Mouse (Mus musculus): ENCODE data around the gene Bin2. TPM values are rescaled to one million over a fixed set of nuclear protein-coding genes. Genes with fewer than 3 reads are reported as not detected.

Bin2 gene
- total RNA-seq, 1 experiment = 12.5 TPM

DNA sequence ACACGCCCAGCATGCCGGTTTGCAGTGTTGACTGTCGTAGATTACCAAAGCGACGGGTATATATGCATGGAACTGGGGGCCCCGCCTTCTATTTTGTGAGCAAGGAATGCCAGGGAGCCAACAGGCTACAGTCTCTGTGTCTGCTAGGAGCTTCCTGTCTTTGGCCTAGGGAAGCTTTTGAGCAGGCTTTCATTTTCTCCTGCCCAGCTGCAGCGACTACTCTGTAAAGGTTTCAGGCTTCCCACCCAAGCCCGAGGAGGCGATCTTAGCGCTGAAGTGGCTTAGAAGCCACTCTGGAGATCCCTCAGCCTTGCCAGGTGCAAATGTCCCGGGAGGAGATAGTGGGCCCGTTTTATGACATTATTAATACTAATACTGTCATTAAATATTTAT, 70.5 kb downstream of the Bin2 start:
- no peak overlapping the region for H3K27ac ChIP-seq (ENCODE audit: insufficient read depth, low read depth, low read length, poor library complexity, severe bottlenecking)
- in situ Hi-C loops (cut with MboI; ENCODE audit: low sequenced_read_pairs in 2 of 2, unreplicated experiment in 2 of 2) = no loop called here
- H3K36me3 ChIP-seq (ENCODE audit: control insufficient read depth, insufficient read depth, low read length, poor library complexity, severe bottlenecking) = no peaks in the 10 kb centered on the region
- no peaks in the 10 kb centered on the region for H3K9me3 ChIP-seq (ENCODE audit: control insufficient read depth, insufficient read depth, low read depth, low read length)
- H3K4me3 ChIP-seq (ENCODE audit: insufficient read depth in 1 of 2, low read depth in 1 of 2, low read length in 2 of 2, poor library complexity in 1 of 2, severe bottlenecking in 1 of 2) = peak overlapping the region; percentile 63 to 79
- H3K9ac ChIP-seq (ENCODE audit: insufficient read depth, low read depth, low read length, poor library complexity, severe bottlenecking) = peak overlapping the region; percentile 31; the same call in 1 of the 2 replicates
- TF ChIP-seq ZC3H11A (IDR thresholded peaks at IDR 0.05; ENCODE audit: borderline replicate concordance, low read depth, low read length) (no peak), HCFC1 (IDR thresholded peaks at IDR 0.05; ENCODE audit: borderline replicate concordance, insufficient read depth, low read length) (no peak), ZNF384 (IDR thresholded peaks at IDR 0.05; ENCODE audit: low read depth, low read length) (no peak), CHD2 (IDR thresholded peaks at IDR 0.05; ENCODE audit: low read depth, low read length) (no peak), MAFK (IDR thresholded peaks at IDR 0.05; ENCODE audit: insufficient read depth, low read depth, low read length) (no peak)
- no peak for DNase-seq (ENCODE audit: low read depth, low spot score)
- H3K4me1 ChIP-seq (ENCODE audit: control insufficient read depth in 2 of 2, insufficient read depth in 2 of 2, low read length in 2 of 2, poor library complexity in 1 of 2) = peaks cover 4 to 8% of the 10 kb centered on the region in 2 experiments; a peak in 2 of 4 replicates

DNA sequence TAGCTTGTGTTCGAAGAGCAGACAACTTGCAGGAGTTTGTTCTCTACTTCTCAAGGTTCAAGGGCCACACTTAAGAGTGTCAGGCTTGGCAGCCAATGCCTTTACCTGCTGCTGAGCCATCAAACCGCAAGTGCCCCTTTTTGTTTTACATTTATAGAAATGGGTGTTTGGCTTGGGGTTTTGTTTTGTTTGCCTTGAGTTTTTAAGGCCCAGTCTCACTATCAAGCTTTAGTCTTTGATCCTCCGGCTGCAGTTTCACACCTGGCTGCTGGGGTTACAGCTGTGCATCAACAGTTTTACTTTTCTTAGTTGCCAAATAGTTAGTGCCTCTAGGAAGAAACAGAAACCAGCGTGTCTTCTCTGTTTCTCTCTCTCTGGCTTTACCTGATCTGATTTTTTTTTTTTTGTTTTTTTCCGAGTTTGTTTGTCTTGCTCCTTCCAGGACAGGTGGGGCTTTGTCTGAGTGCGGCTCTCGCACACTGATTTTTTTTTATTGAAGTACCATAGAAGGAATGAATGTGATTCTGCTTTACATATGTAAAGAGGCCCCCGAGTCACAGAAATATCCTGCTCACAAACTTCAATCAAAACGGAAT, 71.0 kb downstream of the Bin2 start:
- Histone ChIP-seq H3K4me3 (ENCODE audit: insufficient read depth in 1 of 2, low read depth in 1 of 2, low read length in 2 of 2, poor library complexity in 1 of 2, severe bottlenecking in 1 of 2) (peak overlapping the region in 1 of 2 experiments; percentile 63; a peak in 1 of 4 replicates), H3K36me3 (ENCODE audit: control insufficient read depth, insufficient read depth, low read length, poor library complexity, severe bottlenecking) (no peaks in the 10 kb centered on the region), H3K27ac (ENCODE audit: insufficient read depth, low read depth, low read length, poor library complexity, severe bottlenecking) (no peak overlapping the region), H3K9ac (ENCODE audit: insufficient read depth, low read depth, low read length, poor library complexity, severe bottlenecking) (no peak overlapping the region), H3K9me3 (ENCODE audit: control insufficient read depth, insufficient read depth, low read depth, low read length) (no peaks in the 10 kb centered on the region), H3K4me1 (ENCODE audit: control insufficient read depth in 2 of 2, insufficient read depth in 2 of 2, low read length in 2 of 2, poor library complexity in 1 of 2) (peaks cover 4 to 8% of the 10 kb centered on the region in 2 experiments; a peak in 2 of 4 replicates)
- no peak for TF ChIP-seq MAFK (IDR thresholded peaks at IDR 0.05; ENCODE audit: insufficient read depth, low read depth, low read length)
- no peak for TF ChIP-seq ZNF384 (IDR thresholded peaks at IDR 0.05; ENCODE audit: low read depth, low read length)
- TF ChIP-seq HCFC1 (IDR thresholded peaks at IDR 0.05; ENCODE audit: borderline replicate concordance, insufficient read depth, low read length) = no peak
- no peak for TF ChIP-seq ZC3H11A (IDR thresholded peaks at IDR 0.05; ENCODE audit: borderline replicate concordance, low read depth, low read length)
- DNase-seq (ENCODE audit: low read depth, low spot score) = no peak
- in situ Hi-C loops (cut with MboI; ENCODE audit: low sequenced_read_pairs in 2 of 2, unreplicated experiment in 2 of 2) = no loop called here

DNA sequence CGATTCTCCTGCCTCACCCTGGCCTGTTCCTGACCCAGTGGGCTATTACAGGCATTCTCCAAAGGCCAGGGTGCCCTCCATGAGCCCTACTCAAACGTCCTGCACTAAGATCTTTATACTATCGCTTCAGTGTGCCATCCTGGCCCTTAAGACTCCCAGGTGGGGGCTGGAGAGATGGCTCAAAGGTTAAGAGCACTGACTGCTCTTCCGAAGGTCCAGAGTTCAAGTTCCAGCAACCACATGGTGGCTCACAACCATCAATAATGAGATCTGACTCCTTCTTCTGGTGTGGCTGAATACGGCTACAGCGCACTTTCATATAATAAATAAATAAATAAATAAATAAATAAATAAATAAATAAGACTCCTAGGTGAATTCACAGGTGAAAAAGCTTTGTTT, 76.5 kb downstream of the Bin2 start:
- H3K9ac ChIP-seq (ENCODE audit: insufficient read depth, low read depth, low read length, poor library complexity, severe bottlenecking) = no peak overlapping the region
- no peak overlapping the region for H3K27ac ChIP-seq (ENCODE audit: insufficient read depth, low read depth, low read length, poor library complexity, severe bottlenecking)
- no peaks in the 10 kb centered on the region for H3K9me3 ChIP-seq (ENCODE audit: control insufficient read depth, insufficient read depth, low read depth, low read length)
- DNase-seq (ENCODE audit: low read depth, low spot score) = no peak
- in situ Hi-C loops (cut with MboI; ENCODE audit: low sequenced_read_pairs in 2 of 2, unreplicated experiment in 2 of 2) = no loop called here
- no peak overlapping the region for H3K4me3 ChIP-seq (ENCODE audit: insufficient read depth in 1 of 2, low read depth in 1 of 2, low read length in 2 of 2, poor library complexity in 1 of 2, severe bottlenecking in 1 of 2)
- TF ChIP-seq ZC3H11A (IDR thresholded peaks at IDR 0.05; ENCODE audit: borderline replicate concordance, low read depth, low read length) (no peak), CHD2 (IDR thresholded peaks at IDR 0.05; ENCODE audit: low read depth, low read length) (no peak), MAFK (IDR thresholded peaks at IDR 0.05; ENCODE audit: insufficient read depth, low read depth, low read length) (no peak), HCFC1 (IDR thresholded peaks at IDR 0.05; ENCODE audit: borderline replicate concordance, insufficient read depth, low read length) (no peak), ZNF384 (IDR thresholded peaks at IDR 0.05; ENCODE audit: low read depth, low read length) (no peak)
- H3K36me3 ChIP-seq (ENCODE audit: control insufficient read depth, insufficient read depth, low read length, poor library complexity, severe bottlenecking) = no peaks in the 10 kb centered on the region
- H3K4me1 ChIP-seq (ENCODE audit: control insufficient read depth in 2 of 2, insufficient read depth in 2 of 2, low read length in 2 of 2, poor library complexity in 1 of 2) = no peaks in the 10 kb centered on the region

Other genes starting within 250 kb of the Bin2 start
- 0.11 TPM in 1 of 2 replicates, not detected in the other for gene Gm5475, start 247.4 kb downstream of the Bin2 start, total RNA-seq (2012; rRNA removed)
- 59.8 and 67.1 TPM in 2 replicates for gene Slc11a2, start 244.5 kb downstream of the Bin2 start, total RNA-seq (2012; rRNA removed)
- 7.8 and 11.2 TPM in 2 replicates for gene Letmd1, start 200.5 kb downstream of the Bin2 start, total RNA-seq (2012; rRNA removed)
- 8.1 and 14.6 TPM in 2 replicates for gene Csrnp2, start 174.1 kb downstream of the Bin2 start, total RNA-seq (2012; rRNA removed)
- gene Tfcp2, start 117.5 kb downstream of the Bin2 start, total RNA-seq (2012; rRNA removed) = 13.1 and 13.6 TPM in 2 replicates
- 2.9 and 4.1 TPM in 2 replicates for gene Pou6f1, start 69.6 kb downstream of the Bin2 start, total RNA-seq (2012; rRNA removed)
- gene Dazap2, start 54.2 kb downstream of the Bin2 start, total RNA-seq (2012; rRNA removed) = 13.5 and 27.6 TPM in 2 replicates
- gene Smagp, start 32.6 kb downstream of the Bin2 start, total RNA-seq (2012; rRNA removed) = 20.0 and 27.3 TPM in 2 replicates
- 2.4 and 3.3 TPM in 2 replicates for gene Cela1, start 18.4 kb upstream of the Bin2 start, total RNA-seq (2012; rRNA removed)
- 18.2 and 39.0 TPM in 2 replicates for gene Galnt6, start 59.8 kb upstream of the Bin2 start, total RNA-seq (2012; rRNA removed)
- gene Slc4a8, start 92.2 kb upstream of the Bin2 start, total RNA-seq (2012; rRNA removed) = 25.6 and 40.3 TPM in 2 replicates
- 6.1 and 7.7 TPM in 2 replicates for gene Scn8a, start 200.3 kb upstream of the Bin2 start, total RNA-seq (2012; rRNA removed)

Measured in ES-E14 (cell line).